In genomic region chr9:66835097-66835480, GRCm38 (mm10) we compare ENCODE assay signal across 8 mouse cellular contexts. TPM values are rescaled to one million over a fixed set of nuclear protein-coding genes. Genes with fewer than 3 reads are reported as not detected.
DNase-seq lines count a peak whose midpoint lies in the region; ATAC-seq and TF ChIP-seq lines count a peak whose summit lies in the region.

No protein-coding gene starts in this region.

- H3K4me2 ChIP-seq in heart, embryonic 12.5 days, result peak overlapping the region; percentile 99
- peak overlapping the region; percentile 98 for H3K4me2 ChIP-seq in liver, postnatal 0 days (ENCODE audit: low read depth, low read length)
- peak overlapping the region; percentile 92 for H3K4me2 ChIP-seq in stomach, postnatal 0 days (replicated peaks; ENCODE audit: low read depth)

- peak overlapping the region; percentile 80 for H3K4me3 ChIP-seq in heart, embryonic 12.5 days
- peak overlapping the region; percentile 59 for H3K4me3 ChIP-seq in liver, postnatal 0 days (ENCODE audit: low read depth, low read length)
- H3K4me3 ChIP-seq in stomach, postnatal 0 days (ENCODE audit: low read depth, low read length), result peak overlapping the region; percentile 60

- 0 out of 2 replicates have a peak overlapping the region, but pooled peaks have one; percentile 21 for H3K27ac ChIP-seq in heart, embryonic 12.5 days (ENCODE audit: poor library complexity, severe bottlenecking)
- peak overlapping the region; percentile 53; the same call in 1 of the 2 replicates for H3K27ac ChIP-seq in liver, postnatal 0 days (ENCODE audit: low read depth)
- H3K27ac ChIP-seq in stomach, postnatal 0 days (replicated peaks), result 0 out of 2 replicates have a peak overlapping the region, but pooled peaks have one; percentile 13

- ATAC-seq in heart, embryonic 12.5 days (ENCODE audit: insufficient number of reproducible peaks, low FRiP score), result peak; percentile 65
- ATAC-seq in activated CD4-positive, CD25-positive, alpha-beta regulatory T cell, adult 4 months, result peak; percentile 28
- ATAC-seq in granulocyte monocyte progenitor cell, adult 5-6 weeks (replicated peaks; ENCODE audit: poor library complexity, severe bottlenecking), result peak; percentile 40; the same call in 1 of the 2 replicates
- peak; percentile 48 for ATAC-seq in liver, postnatal 0 days
- peak; percentile 63 for ATAC-seq in stomach, postnatal 0 days (ENCODE audit: low FRiP score, low TSS enrichment)
- no peak for ATAC-seq in cerebellum, adult (ENCODE audit: insufficient number of reproducible peaks, low FRiP score, low TSS enrichment)

- no peak for TF ChIP-seq EP300 in liver, postnatal 0 days (IDR thresholded peaks at IDR 0.05; ENCODE audit: low read depth)
- no peak for TF ChIP-seq EP300 in stomach, postnatal 0 days (optimal IDR thresholded peaks at IDR 0.05)

- under 1% methylated on average over 24 of the region's 24 CpGs for WGBS in heart, embryonic 12.5 days
- 3% methylated on average over 24 of the region's 24 CpGs for WGBS in liver, postnatal 0 days (ENCODE audit: insufficient replicate concordance)
- under 1% methylated on average over 24 of the region's 24 CpGs for WGBS in stomach, postnatal 0 days

- DNase-seq in heart, adult 8-10 months (ENCODE audit: low spot score), result no peak
- DNase-seq in liver, postnatal 0 days, result no peak
- DNase-seq in stomach, postnatal 0 days (ENCODE audit: low spot score), result no peak
- no peak for DNase-seq in cerebellum, postnatal 36 days

- peak overlapping the region; percentile 61 for H3K9ac ChIP-seq in heart, embryonic 12.5 days
- peak overlapping the region; percentile 67 for H3K9ac ChIP-seq in liver, postnatal 0 days (replicated peaks)
- H3K9ac ChIP-seq in stomach, postnatal 0 days (ENCODE audit: low read length), result peak overlapping the region; percentile 51

- H3K9me3 ChIP-seq in heart, embryonic 12.5 days (replicated peaks), result no peaks in the 10 kb centered on the region
- no peaks in the 10 kb centered on the region for H3K9me3 ChIP-seq in liver, postnatal 0 days (ENCODE audit: low read length)
- H3K9me3 ChIP-seq in stomach, postnatal 0 days (ENCODE audit: control insufficient read depth, low read length), result no peaks in the 10 kb centered on the region

- peak; percentile 27 for TF ChIP-seq CTCF in liver, postnatal 0 days (IDR thresholded peaks at IDR 0.05; ENCODE audit: low read depth)
- TF ChIP-seq CTCF in stomach, postnatal 0 days (IDR thresholded peaks at IDR 0.05; ENCODE audit: low read depth), result peak; percentile 44; the same call in 1 of the 2 replicates

- no peaks in the 10 kb centered on the region for H3K27me3 ChIP-seq in heart, embryonic 12.5 days (replicated peaks)
- no peaks in the 10 kb centered on the region for H3K27me3 ChIP-seq in liver, postnatal 0 days (ENCODE audit: insufficient read depth, low read length)
- no peaks in the 10 kb centered on the region for H3K27me3 ChIP-seq in stomach, postnatal 0 days (ENCODE audit: control insufficient read depth, insufficient read depth, low read length)

- no peaks in the 10 kb centered on the region for H3K36me3 ChIP-seq in heart, embryonic 12.5 days
- H3K36me3 ChIP-seq in liver, postnatal 0 days (replicated peaks; ENCODE audit: insufficient read depth, low read length), result no peaks in the 10 kb centered on the region
- no peaks in the 10 kb centered on the region for H3K36me3 ChIP-seq in stomach, postnatal 0 days (ENCODE audit: control insufficient read depth, insufficient read depth, low read length)

- peaks cover 13% of the 10 kb centered on the region; the same call in 1 of the 2 replicates for H3K4me1 ChIP-seq in heart, embryonic 12.5 days (replicated peaks)
- H3K4me1 ChIP-seq in liver, postnatal 0 days (ENCODE audit: insufficient read depth), result peaks cover 20% of the 10 kb centered on the region
- no peaks in the 10 kb centered on the region for H3K4me1 ChIP-seq in stomach, postnatal 0 days (replicated peaks; ENCODE audit: control insufficient read depth, insufficient read depth)

RNA-seq across cellular contexts. Expression of gene Aph1c, which starts 0.6 kb away (rescaled TPM):
- polyA plus RNA-seq in heart, embryonic 12.5 days (2016; fragmentation: Nextera tagmentation; extraction: Ambion mirVana), result 1.6 and 1.8 TPM in 2 replicates
- 1 to 10 TPM in 3 of 4 experiments, under 1 TPM in 1; 1.00 to 1.9 (median 1.2) TPM for total RNA-seq in heart, adult 8-10 months (2022)
- 1 to 10 TPM in 1 of 2 experiments, not detected in 1; 1.2 TPM for polyA plus RNA-seq in activated CD4-positive, CD25-positive, alpha-beta regulatory T cell, adult 4 months (2017; shearing (Covaris generic))
- total RNA-seq in granulocyte monocyte progenitor cell, adult 5-6 weeks (2014; fragmentation: Nextera tagmentation), result 3.8 and 9.0 TPM in 2 replicates
- 1.9 and 4.9 TPM in 2 replicates for total RNA-seq in granulocyte monocyte progenitor cell, adult 5-6 weeks (2017)
- 3.3 and 4.1 TPM in 2 replicates for polyA plus RNA-seq in liver, postnatal 0 days (2015; fragmentation: Nextera tagmentation; extraction: Ambion mirVana)
- polyA plus RNA-seq in stomach, postnatal 0 days (2015; fragmentation: Nextera tagmentation; extraction: Ambion mirVana), result 3.0 and 3.2 TPM in 2 replicates

RNA-seq across cellular contexts. Expression of gene Gm10647, which starts 38.2 kb away (rescaled TPM):
- polyA plus RNA-seq in heart, embryonic 12.5 days (2016; fragmentation: Nextera tagmentation; extraction: Ambion mirVana), result 0.24 and 0.61 TPM in 2 replicates
- total RNA-seq in heart, adult 8-10 months (2022), result under 1 TPM in 1 of 4 experiments, not detected in 3; 0.11 TPM
- polyA plus RNA-seq in activated CD4-positive, CD25-positive, alpha-beta regulatory T cell, adult 4 months (2017; shearing (Covaris generic)), result not detected
- total RNA-seq in granulocyte monocyte progenitor cell, adult 5-6 weeks (2014; fragmentation: Nextera tagmentation), result not detected in 2 replicates
- total RNA-seq in granulocyte monocyte progenitor cell, adult 5-6 weeks (2017), result not detected in 2 replicates
- polyA plus RNA-seq in liver, postnatal 0 days (2015; fragmentation: Nextera tagmentation; extraction: Ambion mirVana), result 0.25 and 0.27 TPM in 2 replicates
- 0.12 and 0.23 TPM in 2 replicates for polyA plus RNA-seq in stomach, postnatal 0 days (2015; fragmentation: Nextera tagmentation; extraction: Ambion mirVana)

RNA-seq across cellular contexts. Expression of gene Aph1b, which starts 39.8 kb away (rescaled TPM):
- polyA plus RNA-seq in heart, embryonic 12.5 days (2016; fragmentation: Nextera tagmentation; extraction: Ambion mirVana), result 8.8 and 9.0 TPM in 2 replicates
- 1 to 10 TPM; 5.1 to 6.3 (median 5.6) TPM for total RNA-seq in heart, adult 8-10 months (2022)
- polyA plus RNA-seq in activated CD4-positive, CD25-positive, alpha-beta regulatory T cell, adult 4 months (2017; shearing (Covaris generic)), result 1 to 10 TPM in 1 of 2 experiments, under 1 TPM in 1; 0.63 to 2.2 TPM
- total RNA-seq in granulocyte monocyte progenitor cell, adult 5-6 weeks (2014; fragmentation: Nextera tagmentation), result 0.98 and 1.2 TPM in 2 replicates
- 1.6 and 1.9 TPM in 2 replicates for total RNA-seq in granulocyte monocyte progenitor cell, adult 5-6 weeks (2017)
- polyA plus RNA-seq in liver, postnatal 0 days (2015; fragmentation: Nextera tagmentation; extraction: Ambion mirVana), result 2.0 and 2.1 TPM in 2 replicates
- polyA plus RNA-seq in stomach, postnatal 0 days (2015; fragmentation: Nextera tagmentation; extraction: Ambion mirVana), result 6.4 and 7.3 TPM in 2 replicates
